Mouse (Mus musculus) kidney, postnatal 0 days (tissue): ENCODE data around the gene Sp6. TPM values are rescaled to one million over a fixed set of nuclear protein-coding genes. Genes with fewer than 3 reads are reported as not detected.
A peak's percentile ranks its signal among the peaks of the same experiment; 100 is the strongest.

Experiments used
- ATAC-seq: fragments of 200-750 bp; cut with Nextera tagmentation; replicated peaks from 2 replicates; pipeline ENCODE4 v1.8.0; 2017; ENCODE audit warnings: low read depth, moderate number of reproducible peaks, moderate TSS enrichment, moderate library complexity; ENCODE audit not compliant: low FRiP score
- DNase-seq: peaks from one replicate; pipeline ENCODE4 v3.0.0-alpha.2; 2016; ENCODE audit warnings: low spot score
- H3K27ac ChIP-seq: fragments of 300-500 bp; sonication (generic); 2 replicates; pipeline ENCODE4 v1.5.1; 2014; ENCODE audit warnings: mild to moderate bottlenecking
- H3K27me3 ChIP-seq: fragments of 300-500 bp; sonication (generic); 2 replicates; pipeline ENCODE4 v1.6.1; 2014; ENCODE audit warnings: low read length, mixed read lengths; ENCODE audit not compliant: insufficient read depth
- H3K36me3 ChIP-seq: fragments of 300-500 bp; sonication (generic); 2 replicates; pipeline ENCODE4 v1.6.1; 2014; ENCODE audit warnings: low read length, mixed read lengths; ENCODE audit not compliant: insufficient read depth
- H3K4me1 ChIP-seq: fragments of 300-500 bp; sonication (generic); replicated peaks from 2 replicates; pipeline ENCODE4 v1.6.1; 2014; ENCODE audit warnings: antibody characterized with exemption, low read length, mixed read lengths; ENCODE audit not compliant: insufficient read depth
- H3K4me2 ChIP-seq: fragments of 300-500 bp; sonication (generic); 2 replicates; pipeline ENCODE4 v1.6.1; 2014; ENCODE audit warnings: mild to moderate bottlenecking, low read length, moderate library complexity, mixed read lengths
- H3K4me3 ChIP-seq: fragments of 300-500 bp; sonication (generic); replicated peaks from 2 replicates; pipeline ENCODE4 v1.5.1; 2014; ENCODE audit warnings: low read depth, low read length
- H3K9ac ChIP-seq: fragments of 300-500 bp; sonication (generic); 2 replicates; pipeline ENCODE4 v1.6.1; 2014; ENCODE audit warnings: low read depth, low read length
- H3K9me3 ChIP-seq: fragments of 300-500 bp; sonication (generic); replicated peaks from 2 replicates; pipeline ENCODE4 v1.6.1; 2016; ENCODE audit warnings: low read length, inconsistent platforms, mixed read lengths
- CTCF ChIP-seq: IDR thresholded peaks from 2 replicates; pipeline ENCODE4 v1.5.1; 2016; ENCODE audit warnings: antibody characterized with exemption, low read depth, mild to moderate bottlenecking, moderate library complexity
- WGBS: fragments of 180-500 bp; shearing (Covaris S2); extraction: QIAGEN DNeasy Blood & Tissue Kit; methylation state at CpG from one replicate; pipeline ENCODE4 v1.1.7; 2014; 5-methylcytosine and 5-hydroxymethylcytosine counted together
- polyA plus RNA-seq: library from polyadenylated mRNA; unstranded; fragments of >200 nt; fragmentation: Nextera tagmentation; extraction: Ambion mirVana; gene quantifications from 2 replicates; pipeline ENCODE4 v1.2.1, GENCODE M21; 2015

The Sp6 gene
- polyA plus RNA-seq, 1 experiment from 2014 or later = 2.0 TPM

GRCm38 (mm10) chr11:97017696-97018582 lies 4.7 kb downstream of the Sp6 start:
- H3K27me3 ChIP-seq = peaks cover 55% of the 10 kb centered on the region
- peak overlapping the region; percentile 47; the same call in 1 of the 2 replicates for H3K9ac ChIP-seq
- H3K4me2 ChIP-seq = peak overlapping the region; percentile 63
- DNase-seq (no peak), ATAC-seq (no peak)
- TF ChIP-seq CTCF = no peak
- WGBS = 1% methylated on average over 34 of the region's 36 CpGs
- no peak overlapping the region for H3K27ac ChIP-seq
- H3K4me3 ChIP-seq = peak overlapping the region; percentile 40
- H3K9me3 ChIP-seq = no peaks in the 10 kb centered on the region
- no peaks in the 10 kb centered on the region for H3K36me3 ChIP-seq
- H3K4me1 ChIP-seq = peaks cover 23% of the 10 kb centered on the region

- no peak for DNase-seq
- no peaks in the 10 kb centered on the region for H3K9me3 ChIP-seq
- H3K27me3 ChIP-seq = peaks cover 55% of the 10 kb centered on the region
- H3K27ac ChIP-seq = no peak overlapping the region
- peak overlapping the region; percentile 63 for H3K4me2 ChIP-seq
- H3K9ac ChIP-seq = peak overlapping the region; percentile 47; the same call in 1 of the 2 replicates
- peaks cover 23% of the 10 kb centered on the region for H3K4me1 ChIP-seq
- 4% methylated on average over 49 of the region's 68 CpGs for WGBS
- TF ChIP-seq CTCF = no peak
- no peaks in the 10 kb centered on the region for H3K36me3 ChIP-seq
- ATAC-seq = no peak
- peak overlapping the region; percentile 40 for H3K4me3 ChIP-seq
These were observed 5.6 kb downstream of the Sp6 start for GRCm38 (mm10) chr11:97018583-97019344.

GRCm38 (mm10) chr11:97019345-97019708 lies 6.1 kb downstream of the Sp6 start:
- TF ChIP-seq CTCF = no peak
- DNase-seq (no peak), ATAC-seq (no peak)
- no peak overlapping the region for H3K27ac ChIP-seq
- H3K4me1 ChIP-seq = peaks cover 23% of the 10 kb centered on the region
- WGBS = 16% methylated on average over 13 of the region's 13 CpGs
- H3K9ac ChIP-seq = no peak overlapping the region
- no peaks in the 10 kb centered on the region for H3K36me3 ChIP-seq
- H3K9me3 ChIP-seq = no peaks in the 10 kb centered on the region
- H3K4me2 ChIP-seq = peak overlapping the region; percentile 63; the same call in 1 of the 2 replicates
- peak overlapping the region; percentile 40; the same call in 1 of the 2 replicates for H3K4me3 ChIP-seq
- H3K27me3 ChIP-seq = peaks cover 55% of the 10 kb centered on the region

GRCm38 (mm10) chr11:97021121-97021765 lies 8.0 kb downstream of the Sp6 start:
- peak; percentile 12; the same call in 1 of the 2 replicates for ATAC-seq
- Histone ChIP-seq H3K9me3 (no peaks in the 10 kb centered on the region), H3K9ac (0 out of 2 replicates have a peak overlapping the region, but pooled peaks have one; percentile 78), H3K27ac (no peak overlapping the region), H3K4me2 (peak overlapping the region; percentile 92), H3K36me3 (no peaks in the 10 kb centered on the region), H3K4me3 (peak overlapping the region; percentile 48), H3K4me1 (peaks cover 35% of the 10 kb centered on the region), H3K27me3 (peaks cover 43% of the 10 kb centered on the region)
- no peak for TF ChIP-seq CTCF
- 2% methylated on average over 27 of the region's 27 CpGs for WGBS
- no peak for DNase-seq

- Histone ChIP-seq H3K4me2 (peak overlapping the region; percentile 92), H3K27me3 (peaks cover 36% of the 10 kb centered on the region), H3K4me3 (peak overlapping the region; percentile 48), H3K27ac (0 out of 2 replicates have a peak overlapping the region, but pooled peaks have one; percentile 8), H3K36me3 (no peaks in the 10 kb centered on the region), H3K9me3 (no peaks in the 10 kb centered on the region), H3K4me1 (peaks cover 35% of the 10 kb centered on the region), H3K9ac (peak overlapping the region; percentile 78)
- ATAC-seq (peak; percentile 42), DNase-seq (peak; percentile 78)
- peak; percentile 65 for TF ChIP-seq CTCF
- WGBS = 1% methylated on average over 50 of the region's 50 CpGs
These were observed 8.8 kb downstream of the Sp6 start for GRCm38 (mm10) chr11:97021873-97022484.
